Mouse (Mus musculus): ENCODE results near the gene Iqschfp.

The Iqschfp gene

GRCm38 (mm10) chr3:68666377-68666776 lies 774.3 kb downstream of the Iqschfp start:
- DNase-seq: no peak

- DNase-seq: no peak
These were observed 775.8 kb downstream of the Iqschfp start for GRCm38 (mm10) chr3:68667852-68668251.

- no peak for DNase-seq
These were observed 777.5 kb downstream of the Iqschfp start for GRCm38 (mm10) chr3:68669418-68669974.

- no peak for DNase-seq
These were observed 782.7 kb downstream of the Iqschfp start for GRCm38 (mm10) chr3:68674721-68675120.

- no peak for DNase-seq
These were observed 783.3 kb downstream of the Iqschfp start for GRCm38 (mm10) chr3:68675216-68675835.
